Mouse (Mus musculus): ENCODE results near the gene Asb11. TPM values are rescaled to one million over a fixed set of nuclear protein-coding genes. Genes with fewer than 3 reads are reported as not detected.

The Asb11 gene
- polyA plus RNA-seq, 2 experiments: 0.10 TPM; not detected in 1

GRCm38 (mm10) chrX:164408301-164408927 lies 28.4 kb upstream of the Asb11 start:
- H3K9ac ChIP-seq (ENCODE audit: low read depth, low read length, severe bottlenecking): no peak overlapping the region
- no peaks in the 10 kb centered on the region for H3K4me1 ChIP-seq (ENCODE audit: control insufficient read depth, insufficient read depth, low read length)
- no peaks in the 10 kb centered on the region for H3K27me3 ChIP-seq (ENCODE audit: control insufficient read depth, insufficient read depth, low read length)
- H3K27ac ChIP-seq (replicated peaks; ENCODE audit: low read depth, low read length): no peak overlapping the region
- TF ChIP-seq POLR2A (IDR thresholded peaks at IDR 0.05; ENCODE audit: borderline replicate concordance, extremely low read depth, insufficient read depth, insufficient read length): no peak
- WGBS: 80% methylated on average over 3 of the region's 3 CpGs
- H3K4me3 ChIP-seq (replicated peaks; ENCODE audit: low read length): no peak overlapping the region
- ATAC-seq (ENCODE audit: low FRiP score, low read depth) (no peak), DNase-seq (ENCODE audit: low spot score) (no peak)
- H3K4me2 ChIP-seq (replicated peaks; ENCODE audit: low read depth, low read length, severe bottlenecking): no peak overlapping the region
- H3K36me3 ChIP-seq (ENCODE audit: control insufficient read depth, insufficient read depth, low read length): no peaks in the 10 kb centered on the region
- no peaks in the 10 kb centered on the region for H3K9me3 ChIP-seq (ENCODE audit: control insufficient read depth, low read length)

GRCm38 (mm10) chrX:164410562-164410961 lies 26.2 kb upstream of the Asb11 start:
- Histone ChIP-seq H3K27me3 (ENCODE audit: control insufficient read depth, insufficient read depth, low read length) (no peaks in the 10 kb centered on the region), H3K4me1 (ENCODE audit: control insufficient read depth, insufficient read depth, low read length) (no peaks in the 10 kb centered on the region), H3K9me3 (ENCODE audit: control insufficient read depth, low read length) (no peaks in the 10 kb centered on the region), H3K9ac (ENCODE audit: low read depth, low read length, severe bottlenecking) (no peak overlapping the region), H3K36me3 (ENCODE audit: control insufficient read depth, insufficient read depth, low read length) (no peaks in the 10 kb centered on the region), H3K4me3 (replicated peaks; ENCODE audit: low read length) (no peak overlapping the region), H3K27ac (replicated peaks; ENCODE audit: low read depth, low read length) (no peak overlapping the region), H3K4me2 (replicated peaks; ENCODE audit: low read depth, low read length, severe bottlenecking) (no peak overlapping the region)
- no peak for TF ChIP-seq POLR2A (IDR thresholded peaks at IDR 0.05; ENCODE audit: borderline replicate concordance, extremely low read depth, insufficient read depth, insufficient read length)
- no peak for ATAC-seq (ENCODE audit: low FRiP score, low read depth)
- WGBS: 76% methylated on average over 1 of the region's 1 CpGs
- DNase-seq (ENCODE audit: low spot score): no peak

- H3K36me3 ChIP-seq (ENCODE audit: control insufficient read depth, insufficient read depth, low read length): no peaks in the 10 kb centered on the region
- no peak overlapping the region for H3K4me3 ChIP-seq (replicated peaks; ENCODE audit: low read length)
- no peak overlapping the region for H3K27ac ChIP-seq (replicated peaks; ENCODE audit: low read depth, low read length)
- H3K9ac ChIP-seq (ENCODE audit: low read depth, low read length, severe bottlenecking): no peak overlapping the region
- H3K4me1 ChIP-seq (ENCODE audit: control insufficient read depth, insufficient read depth, low read length): 0 out of 2 replicates have a peak, but pooled peaks cover 3% of the 10 kb centered on the region
- no peaks in the 10 kb centered on the region for H3K9me3 ChIP-seq (ENCODE audit: control insufficient read depth, low read length)
- DNase-seq (ENCODE audit: low spot score) (no peak), ATAC-seq (ENCODE audit: low FRiP score, low read depth) (no peak)
- TF ChIP-seq POLR2A (IDR thresholded peaks at IDR 0.05; ENCODE audit: borderline replicate concordance, extremely low read depth, insufficient read depth, insufficient read length): no peak
- H3K4me2 ChIP-seq (replicated peaks; ENCODE audit: low read depth, low read length, severe bottlenecking): no peak overlapping the region
- 89% methylated on average over 2 of the region's 2 CpGs for WGBS
- H3K27me3 ChIP-seq (ENCODE audit: control insufficient read depth, insufficient read depth, low read length): no peaks in the 10 kb centered on the region
Measured at GRCm38 (mm10) chrX:164416803-164417202, 20.0 kb upstream of the Asb11 start.

GRCm38 (mm10) chrX:164418008-164418407 lies 18.8 kb upstream of the Asb11 start:
- Histone ChIP-seq H3K4me1 (ENCODE audit: control insufficient read depth, insufficient read depth, low read length) (0 out of 2 replicates have a peak, but pooled peaks cover 3% of the 10 kb centered on the region), H3K9me3 (ENCODE audit: control insufficient read depth, low read length) (no peaks in the 10 kb centered on the region), H3K27ac (replicated peaks; ENCODE audit: low read depth, low read length) (no peak overlapping the region), H3K9ac (ENCODE audit: low read depth, low read length, severe bottlenecking) (no peak overlapping the region), H3K36me3 (ENCODE audit: control insufficient read depth, insufficient read depth, low read length) (no peaks in the 10 kb centered on the region), H3K27me3 (ENCODE audit: control insufficient read depth, insufficient read depth, low read length) (no peaks in the 10 kb centered on the region), H3K4me2 (replicated peaks; ENCODE audit: low read depth, low read length, severe bottlenecking) (no peak overlapping the region), H3K4me3 (replicated peaks; ENCODE audit: low read length) (no peak overlapping the region)
- no peak for DNase-seq (ENCODE audit: low spot score)
- TF ChIP-seq POLR2A (IDR thresholded peaks at IDR 0.05; ENCODE audit: borderline replicate concordance, extremely low read depth, insufficient read depth, insufficient read length): no peak
- no peak for ATAC-seq (ENCODE audit: low FRiP score, low read depth)

- peak; percentile 94 for DNase-seq (ENCODE audit: low spot score)
- peak within 1 kb of the TSS; percentile 11; the same call in 1 of the 2 replicates for H3K27ac ChIP-seq (replicated peaks; ENCODE audit: low read depth, low read length)
- no peaks in the 10 kb centered on the region; the same call in 1 of the 2 replicates for H3K27me3 ChIP-seq (ENCODE audit: control insufficient read depth, insufficient read depth, low read length)
Measured at GRCm38 (mm10) chrX:164419471-164419939, 17.3 kb upstream of the Asb11 start, which contains the start of gene Piga. Gene Piga, plus strand, starts transcription at chrX:164419787.

More at GRCm38 (mm10) chrX:164419471-164419939, 17.3 kb upstream of the Asb11 start, which contains the start of gene Piga:
- Histone ChIP-seq H3K4me2 (replicated peaks; ENCODE audit: low read depth, low read length, severe bottlenecking) (peak within 1 kb of the TSS; percentile 45), H3K9ac (ENCODE audit: low read depth, low read length, severe bottlenecking) (peak within 1 kb of the TSS; percentile 54), H3K4me1 (ENCODE audit: control insufficient read depth, insufficient read depth, low read length) (0 out of 2 replicates have a peak, but pooled peaks cover 3% of the 10 kb centered on the region), H3K4me3 (replicated peaks; ENCODE audit: low read length) (peak within 1 kb of the TSS; percentile 46), H3K36me3 (ENCODE audit: control insufficient read depth, insufficient read depth, low read length) (no peaks in the 10 kb centered on the region), H3K9me3 (ENCODE audit: control insufficient read depth, low read length) (no peaks in the 10 kb centered on the region)
- 25% methylated on average over 40 of the region's 40 CpGs for WGBS
- TF ChIP-seq POLR2A (IDR thresholded peaks at IDR 0.05; ENCODE audit: borderline replicate concordance, extremely low read depth, insufficient read depth, insufficient read length): no peak
- ATAC-seq (ENCODE audit: low FRiP score, low read depth): peak; percentile 100
